Mouse (Mus musculus) G1E (cell line): ENCODE measurements around the gene Ugt1a5.

Experiments
- CTCF ChIP-seq: IDR thresholded peaks from 2 replicates; pipeline ENCODE4 v1.5.1; 2012; ENCODE audit warnings: low read depth, low read length, inconsistent platforms, mixed read lengths
- POLR2AphosphoS5 ChIP-seq: IDR thresholded peaks from 2 replicates; pipeline ENCODE4 v1.6.1; 2012; ENCODE audit warnings: low read depth, low read length, inconsistent platforms; ENCODE audit not compliant: insufficient replicate concordance
- TAL1 ChIP-seq: conservative IDR thresholded peaks from 2 replicates; pipeline ENCODE4 v1.6.1; 2012; ENCODE audit warnings: low read depth, low read length, inconsistent platforms, mixed read lengths

DNA sequence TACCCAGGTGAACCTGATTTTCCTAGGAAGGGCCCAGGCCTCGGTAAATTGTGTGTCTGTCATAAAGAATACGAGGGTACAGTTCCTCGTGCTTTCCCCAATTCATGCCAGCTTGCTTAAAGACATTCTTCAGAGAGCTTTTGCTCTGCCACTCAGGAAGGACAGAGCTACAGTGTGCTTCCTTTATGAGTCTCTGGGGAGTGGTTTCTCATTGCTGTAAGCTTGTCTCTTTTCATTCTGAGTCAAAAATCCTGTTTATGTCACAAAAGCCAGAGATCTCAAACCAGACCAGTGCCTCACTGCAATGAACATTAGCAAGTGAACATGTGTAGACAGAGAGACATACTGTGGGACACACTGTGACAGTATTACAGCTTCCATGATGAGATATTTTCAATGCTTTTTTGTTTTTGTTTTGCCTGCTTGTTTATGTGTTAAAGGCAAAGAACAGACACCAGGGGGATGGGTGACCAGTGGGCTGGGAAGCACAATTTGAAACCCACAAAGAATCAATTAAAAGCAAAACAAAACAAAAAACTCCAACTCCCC is 31.8 kb upstream of the Ugt1a5 start:
- TF ChIP-seq CTCF (no peak), POLR2AphosphoS5 (no peak), TAL1 (no peak)
